Mouse (Mus musculus) brain, embryonic 14.5 days (tissue): ENCODE results near the gene Noxred1.

Source experiments
- CTCF ChIP-seq: fragments of 200-500 bp; IDR thresholded peaks from 2 replicates; pipeline ENCODE4 v1.5.1; 2012; ENCODE audit warnings: inconsistent platforms, mild to moderate bottlenecking, moderate library complexity, borderline replicate concordance; ENCODE audit not compliant: insufficient read depth, insufficient read length; ENCODE audit errors: extremely low read depth
- POLR2A ChIP-seq: fragments of 200-500 bp; IDR thresholded peaks from 2 replicates; pipeline ENCODE4 v1.6.1; 2012; ENCODE audit warnings: mild to moderate bottlenecking, inconsistent platforms, borderline replicate concordance; ENCODE audit not compliant: poor library complexity, insufficient read depth, insufficient read length, severe bottlenecking; ENCODE audit errors: extremely low read depth

GRCm38 (mm10) chr12:87175194-87175946 lies 63.2 kb downstream of the Noxred1 start:
- TF ChIP-seq CTCF (no peak), POLR2A (no peak)
